Mouse (Mus musculus) thymus, adult 2 months (tissue): ENCODE results near the gene Dnajc5. TPM values are rescaled to one million over a fixed set of nuclear protein-coding genes. Genes with fewer than 3 reads are reported as not detected.

ENCODE experiments used
- DNase-seq: peaks from one replicate; pipeline ENCODE4 v3.0.0; 2021
- H3K27ac ChIP-seq: fragments of 200-500 bp; 2 replicates; pipeline ENCODE4 v1.5.1; 2012; ENCODE audit warnings: low read length, control low read depth; ENCODE audit not compliant: control insufficient read depth, insufficient read depth
- H3K27me3 ChIP-seq: fragments of 200-500 bp; 2 replicates; pipeline ENCODE4 v1.6.1; 2012; ENCODE audit warnings: mild to moderate bottlenecking, low read length, moderate library complexity, mixed read lengths; ENCODE audit not compliant: control insufficient read depth, insufficient read depth
- H3K36me3 ChIP-seq: fragments of 200-500 bp; 2 replicates; pipeline ENCODE4 v1.6.1; 2012; ENCODE audit warnings: mild to moderate bottlenecking, low read length, moderate library complexity; ENCODE audit not compliant: control insufficient read depth, insufficient read depth
- H3K4me1 ChIP-seq: fragments of 200-500 bp; replicated peaks from 2 replicates; pipeline ENCODE4 v1.6.1; 2012; ENCODE audit warnings: low read length; ENCODE audit not compliant: control insufficient read depth, insufficient read depth
- H3K4me3 ChIP-seq: fragments of 200-500 bp; 2 replicates; pipeline ENCODE4 v1.5.1; 2012; ENCODE audit warnings: mild to moderate bottlenecking, low read length, control low read depth, moderate library complexity; ENCODE audit not compliant: control insufficient read depth, insufficient read depth
- CTCF ChIP-seq: fragments of 200-500 bp; IDR thresholded peaks from 2 replicates; pipeline ENCODE4 v1.5.1; 2012; ENCODE audit warnings: mild to moderate bottlenecking, control low read depth, low read length, moderate library complexity, borderline replicate concordance; ENCODE audit not compliant: control insufficient read depth, poor library complexity, insufficient read depth; ENCODE audit errors: extremely low read depth
- POLR2A ChIP-seq: fragments of 200-500 bp; IDR thresholded peaks from 2 replicates; pipeline ENCODE4 v1.6.1; 2012; ENCODE audit warnings: mild to moderate bottlenecking, low read length, control low read depth, moderate library complexity; ENCODE audit not compliant: control insufficient read depth, poor library complexity, insufficient read depth; ENCODE audit errors: extremely low read depth
- WGBS: fragments of 180-500 bp; shearing (Covaris S2); methylation state at CpG from one replicate; pipeline ENCODE4 v1.1.7; 2018; 5-methylcytosine and 5-hydroxymethylcytosine counted together
- polyA plus RNA-seq: library from polyadenylated mRNA; depleted of rRNA; stranded (reverse); fragments of >200 nt; gene quantifications from 2 replicates; pipeline ENCODE4 v1.2.3, GENCODE M21; 2012

Gene Dnajc5
- polyA plus RNA-seq, 1 experiment, result 140 TPM

- WGBS, result 98% methylated on average over 3 of the region's 3 CpGs
- H3K36me3 ChIP-seq, result peaks cover 8% of the 10 kb centered on the region
- TF ChIP-seq POLR2A (no peak), CTCF (no peak)
- no peak overlapping the region for H3K27ac ChIP-seq
- H3K27me3 ChIP-seq, result no peaks in the 10 kb centered on the region
- no peak overlapping the region for H3K4me3 ChIP-seq
- H3K4me1 ChIP-seq, result peaks cover 6% of the 10 kb centered on the region
- DNase-seq, result no peak
Measured at GRCm38 (mm10) chr2:181519201-181519600, 1.1 kb upstream of the Dnajc5 start.

DNA sequence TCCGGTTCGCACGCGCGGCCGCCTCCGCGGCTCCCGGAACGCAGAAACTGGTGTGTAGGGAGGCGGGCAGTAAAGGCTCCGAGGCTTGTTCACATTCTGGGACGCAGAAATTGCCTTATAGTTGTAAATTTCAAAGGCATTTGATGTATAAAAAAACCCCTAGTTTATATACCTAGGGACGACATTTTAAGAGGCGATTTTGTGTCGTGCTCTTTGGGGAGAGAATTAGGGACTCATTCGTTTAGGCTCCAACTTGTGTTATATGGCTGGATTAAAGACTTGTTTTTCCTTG lies 597 bp downstream of the Dnajc5 start:
- 0% methylated on average over 17 of the region's 17 CpGs for WGBS

GRCm38 (mm10) chr2:181521491-181521890 lies 1.2 kb downstream of the Dnajc5 start:
- peaks cover 6% of the 10 kb centered on the region for H3K4me1 ChIP-seq
- 48% methylated on average over 10 of the region's 10 CpGs for WGBS
- no peak overlapping the region for H3K27ac ChIP-seq
- TF ChIP-seq CTCF (no peak), POLR2A (no peak)
- H3K27me3 ChIP-seq, result no peaks in the 10 kb centered on the region
- peak overlapping the region; percentile 26; the same call in 1 of the 2 replicates for H3K4me3 ChIP-seq
- H3K36me3 ChIP-seq, result no peaks in the 10 kb centered on the region
- DNase-seq, result no peak

More for the DNA sequence above, 597 bp downstream of the Dnajc5 start:
- no peaks in the 10 kb centered on the region for H3K27me3 ChIP-seq
- H3K4me3 ChIP-seq, result peak overlapping the region; percentile 83
- H3K27ac ChIP-seq, result peak overlapping the region; percentile 82
- no peak for DNase-seq
- peaks cover 6% of the 10 kb centered on the region for H3K4me1 ChIP-seq
- TF ChIP-seq CTCF, result peak; percentile 4; the same call in 1 of the 2 replicates
- no peak for TF ChIP-seq POLR2A
- H3K36me3 ChIP-seq, result no peaks in the 10 kb centered on the region

GRCm38 (mm10) chr2:181522811-181523210 lies 2.5 kb downstream of the Dnajc5 start:
- H3K4me1 ChIP-seq, result peaks cover 6% of the 10 kb centered on the region
- no peak overlapping the region for H3K27ac ChIP-seq
- 72% methylated on average over 5 of the region's 5 CpGs for WGBS
- TF ChIP-seq POLR2A (no peak), CTCF (no peak)
- peak; percentile 33 for DNase-seq
- H3K27me3 ChIP-seq, result no peaks in the 10 kb centered on the region
- H3K4me3 ChIP-seq, result no peak overlapping the region
- H3K36me3 ChIP-seq, result no peaks in the 10 kb centered on the region

DNA sequence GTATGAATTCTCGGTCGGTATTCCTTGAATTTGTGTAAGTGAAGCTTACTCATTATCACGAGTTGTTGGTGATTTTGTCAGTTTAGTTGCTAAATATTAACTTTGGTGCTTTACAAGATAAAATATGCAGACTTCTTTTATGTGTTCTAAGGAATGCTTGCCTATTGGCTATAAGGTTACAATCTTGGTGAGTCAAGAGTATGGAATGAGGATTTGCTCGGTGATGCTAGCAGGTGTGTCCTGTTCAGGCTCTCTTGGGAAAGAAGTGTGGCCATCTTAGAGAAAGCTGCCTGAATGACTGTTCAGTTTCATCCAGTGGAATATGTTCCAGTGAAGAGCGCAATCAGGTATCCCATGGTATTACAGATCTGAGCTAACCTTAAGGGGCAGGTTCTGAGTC lies 5.2 kb downstream of the Dnajc5 start:
- TF ChIP-seq POLR2A (no peak), CTCF (no peak)
- peaks cover 6% of the 10 kb centered on the region for H3K4me1 ChIP-seq
- 93% methylated on average over 5 of the region's 5 CpGs for WGBS
- no peak overlapping the region for H3K4me3 ChIP-seq
- DNase-seq, result no peak
- H3K27me3 ChIP-seq, result no peaks in the 10 kb centered on the region
- no peaks in the 10 kb centered on the region for H3K36me3 ChIP-seq
- no peak overlapping the region for H3K27ac ChIP-seq

- Histone ChIP-seq H3K27ac (no peak overlapping the region), H3K36me3 (no peaks in the 10 kb centered on the region), H3K4me1 (no peaks in the 10 kb centered on the region), H3K27me3 (no peaks in the 10 kb centered on the region), H3K4me3 (no peak overlapping the region)
- WGBS, result 98% methylated on average over 1 of the region's 1 CpGs
- TF ChIP-seq POLR2A, result no peak
- no peak for TF ChIP-seq CTCF
- no peak for DNase-seq
Measured at GRCm38 (mm10) chr2:181529076-181529475, 8.8 kb downstream of the Dnajc5 start.

DNA sequence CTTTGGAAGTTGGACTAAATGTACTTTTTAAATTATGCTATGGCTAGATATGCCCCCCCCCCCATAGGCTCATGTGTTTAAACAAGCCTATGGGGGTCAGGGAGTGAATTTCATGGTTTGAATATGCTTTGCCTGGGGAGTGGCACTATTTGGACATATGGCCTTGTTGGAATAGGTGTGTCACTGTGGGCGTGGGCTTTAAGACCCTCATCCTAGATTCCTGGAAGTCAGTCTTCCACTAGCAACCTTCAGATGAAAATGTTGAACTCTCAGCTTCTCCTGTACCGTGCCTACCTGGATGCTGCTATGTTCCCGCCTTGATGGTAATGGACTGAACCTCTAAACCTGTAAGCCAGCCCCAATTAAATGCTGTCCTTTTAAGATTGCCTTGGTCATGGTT lies 12.3 kb downstream of the Dnajc5 start:
- Histone ChIP-seq H3K27ac (no peak overlapping the region), H3K4me1 (peaks cover 2% of the 10 kb centered on the region; the same call in 1 of the 2 replicates), H3K4me3 (no peak overlapping the region), H3K27me3 (no peaks in the 10 kb centered on the region), H3K36me3 (no peaks in the 10 kb centered on the region)
- no peak for TF ChIP-seq CTCF
- TF ChIP-seq POLR2A, result no peak
- DNase-seq, result no peak
- WGBS, result 97% methylated on average over 3 of the region's 3 CpGs
